Mouse (Mus musculus): ENCODE results near the gene Ubtf.
"Not testable (repeated sequence)": the region's sequence is repeated elsewhere in the genome, so short reads cannot be mapped to it uniquely, and the experiment has no call there.

The Ubtf gene

GRCm38 (mm10) chr11:102319410-102319792 is at the start of gene Ubtf:
Gene Ubtf, minus strand, starts transcription at chr11:102319742.
- DNase-seq (ENCODE audit: low spot score) = peak; percentile 87

GRCm38 (mm10) chr11:102369263-102369662 is 49.7 kb upstream of the Ubtf start:
- DNase-seq (ENCODE audit: low spot score) = no peak

GRCm38 (mm10) chr11:102368347-102368746 is 48.8 kb upstream of the Ubtf start:
- DNase-seq (ENCODE audit: low spot score) = no peak

- DNase-seq (ENCODE audit: low spot score) = no peak
Observed at GRCm38 (mm10) chr11:102367504-102368280, 48.1 kb upstream of the Ubtf start.

- not testable (repeated sequence) for DNase-seq (ENCODE audit: low spot score)
Observed at GRCm38 (mm10) chr11:102366103-102366502, 46.6 kb upstream of the Ubtf start, which contains the start of gene Slc4a1. Gene Slc4a1, minus strand, starts transcription at chr11:102366203.

GRCm38 (mm10) chr11:102365699-102366098 is 46.2 kb upstream of the Ubtf start:
- no peak for DNase-seq (ENCODE audit: low spot score)

- DNase-seq (ENCODE audit: low spot score) = no peak
Observed at GRCm38 (mm10) chr11:102364570-102365371, 45.2 kb upstream of the Ubtf start.

- no peak for DNase-seq (ENCODE audit: low spot score)
Observed at GRCm38 (mm10) chr11:102363623-102364022, 44.1 kb upstream of the Ubtf start.

GRCm38 (mm10) chr11:102361776-102362495 is 42.4 kb upstream of the Ubtf start:
- DNase-seq (ENCODE audit: low spot score) = no peak

GRCm38 (mm10) chr11:102358365-102358764 is 38.8 kb upstream of the Ubtf start:
- DNase-seq (ENCODE audit: low spot score) = no peak

- DNase-seq (ENCODE audit: low spot score) = no peak
Observed at GRCm38 (mm10) chr11:102356636-102357350, 37.3 kb upstream of the Ubtf start.

- no peak for DNase-seq (ENCODE audit: low spot score)
Observed at GRCm38 (mm10) chr11:102356190-102356589, 36.6 kb upstream of the Ubtf start.

GRCm38 (mm10) chr11:102355501-102355900 is 36.0 kb upstream of the Ubtf start:
- no peak for DNase-seq (ENCODE audit: low spot score)

GRCm38 (mm10) chr11:102353021-102353431 is 33.5 kb upstream of the Ubtf start:
- DNase-seq (ENCODE audit: low spot score) = no peak

GRCm38 (mm10) chr11:102352378-102352777 is 32.8 kb upstream of the Ubtf start:
- no peak for DNase-seq (ENCODE audit: low spot score)

GRCm38 (mm10) chr11:102350981-102351523 is 31.5 kb upstream of the Ubtf start:
- DNase-seq (ENCODE audit: low spot score) = no peak

GRCm38 (mm10) chr11:102350416-102350815 is 30.9 kb upstream of the Ubtf start:
- no peak for DNase-seq (ENCODE audit: low spot score)

GRCm38 (mm10) chr11:102349189-102349954 is 29.8 kb upstream of the Ubtf start:
- no peak for DNase-seq (ENCODE audit: low spot score)

- no peak for DNase-seq (ENCODE audit: low spot score)
Observed at GRCm38 (mm10) chr11:102348771-102349170, 29.2 kb upstream of the Ubtf start.

- DNase-seq (ENCODE audit: low spot score) = no peak
Observed at GRCm38 (mm10) chr11:102348101-102348585, 28.6 kb upstream of the Ubtf start.

GRCm38 (mm10) chr11:102347683-102348082 is 28.1 kb upstream of the Ubtf start:
- DNase-seq (ENCODE audit: low spot score) = no peak
